Mouse (Mus musculus) heart, embryonic 16.5 days (tissue): ENCODE measurements at regions not wholly inside any gene's neighbourhood (a gene's known extent, or its start where the extent isn't known, plus 50 kb on each side); places are given as distances from the start of the nearest gene placed in this dataset.
A peak's percentile ranks its signal among the peaks of the same experiment; 100 is the strongest.
"Not testable (repeated sequence)": the region's sequence is repeated elsewhere in the genome, so short reads cannot be mapped to it uniquely, and the experiment has no call there.

Source experiments
- ATAC-seq: fragments of 200-750 bp; cut with Nextera tagmentation; replicated peaks from 2 replicates; pipeline ENCODE4 v1.8.0; 2017; ENCODE audit warnings: moderate number of reproducible peaks; ENCODE audit not compliant: insufficient read depth, low FRiP score; ENCODE audit errors: extremely low read depth
- H3K27ac ChIP-seq: fragments of 300-500 bp; sonication (generic); 2 replicates; pipeline ENCODE4 v1.5.1; 2014; ENCODE audit warnings: mild to moderate bottlenecking, low read length, control low read depth, moderate library complexity
- H3K27me3 ChIP-seq: fragments of 300-500 bp; sonication (generic); 2 replicates; pipeline ENCODE4 v1.6.1; 2014; ENCODE audit warnings: low read length, mixed read lengths; ENCODE audit not compliant: control insufficient read depth, insufficient read depth
- H3K36me3 ChIP-seq: fragments of 300-500 bp; sonication (generic); 2 replicates; pipeline ENCODE4 v1.6.1; 2014; ENCODE audit not compliant: control insufficient read depth, insufficient read depth
- H3K4me1 ChIP-seq: fragments of 300-500 bp; sonication (generic); 2 replicates; pipeline ENCODE4 v1.6.1; 2014; ENCODE audit warnings: low read length, mixed read lengths; ENCODE audit not compliant: control insufficient read depth, insufficient read depth
- H3K4me2 ChIP-seq: fragments of 300-500 bp; sonication (generic); 2 replicates; pipeline ENCODE4 v1.6.1; 2014; ENCODE audit warnings: low read depth, mild to moderate bottlenecking, control low read depth, low read length
- H3K4me3 ChIP-seq: fragments of 300-500 bp; sonication (generic); 2 replicates; pipeline ENCODE4 v1.5.1; 2014; ENCODE audit warnings: mild to moderate bottlenecking, control low read depth, low read length
- H3K9ac ChIP-seq: fragments of 300-500 bp; sonication (generic); 2 replicates; pipeline ENCODE4 v1.6.1; 2014; ENCODE audit warnings: low read length, control low read depth
- H3K9me3 ChIP-seq: fragments of 300-500 bp; sonication (generic); replicated peaks from 2 replicates; pipeline ENCODE4 v1.6.1; 2016; ENCODE audit warnings: low read length; ENCODE audit not compliant: control insufficient read depth
- WGBS: fragments of 180-500 bp; shearing (Covaris S2); extraction: QIAGEN DNeasy Blood & Tissue Kit; methylation state at CpG from one replicate; pipeline ENCODE4 v1.1.7; 2014; 5-methylcytosine and 5-hydroxymethylcytosine counted together

DNA sequence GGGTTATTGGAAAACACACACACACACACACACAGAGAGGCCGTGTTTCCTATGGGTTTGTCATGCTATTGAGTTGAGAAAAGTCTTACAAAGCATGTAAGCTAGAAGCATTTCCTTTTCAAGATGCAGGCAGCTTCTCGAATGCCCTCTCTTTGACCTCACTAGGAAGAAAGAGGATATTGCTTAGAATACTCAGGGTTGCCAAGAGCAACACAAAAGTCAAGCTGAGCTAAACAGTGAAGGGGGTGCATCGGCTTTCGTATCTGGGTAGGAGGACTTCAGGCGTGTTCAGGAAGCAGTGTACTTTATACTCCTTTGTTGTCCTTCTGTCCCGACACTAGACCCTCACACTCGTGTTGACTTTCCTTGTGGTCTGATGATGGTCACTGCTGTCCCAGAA, 246.5 kb downstream of the Prex1 start:
- WGBS: 45% methylated on average over 7 of the region's 7 CpGs
- Histone ChIP-seq H3K27me3 (no peaks in the 10 kb centered on the region), H3K4me1 (peaks cover 5% of the 10 kb centered on the region), H3K9me3 (no peaks in the 10 kb centered on the region), H3K36me3 (no peaks in the 10 kb centered on the region), H3K27ac (no peak overlapping the region), H3K9ac (no peak overlapping the region), H3K4me3 (no peak overlapping the region), H3K4me2 (no peak overlapping the region)
- 0 out of 2 replicates have a peak, but pooled peaks have one; percentile 37 for ATAC-seq

GRCm38 (mm10) chr2:166465531-166465930, 248.1 kb downstream of the Prex1 start:
- 65% methylated on average over 5 of the region's 5 CpGs for WGBS
- Histone ChIP-seq H3K27ac (no peak overlapping the region), H3K4me1 (no peaks in the 10 kb centered on the region), H3K9ac (no peak overlapping the region), H3K36me3 (no peaks in the 10 kb centered on the region), H3K9me3 (no peaks in the 10 kb centered on the region), H3K4me2 (no peak overlapping the region), H3K27me3 (no peaks in the 10 kb centered on the region), H3K4me3 (no peak overlapping the region)
- ATAC-seq: no peak

DNA sequence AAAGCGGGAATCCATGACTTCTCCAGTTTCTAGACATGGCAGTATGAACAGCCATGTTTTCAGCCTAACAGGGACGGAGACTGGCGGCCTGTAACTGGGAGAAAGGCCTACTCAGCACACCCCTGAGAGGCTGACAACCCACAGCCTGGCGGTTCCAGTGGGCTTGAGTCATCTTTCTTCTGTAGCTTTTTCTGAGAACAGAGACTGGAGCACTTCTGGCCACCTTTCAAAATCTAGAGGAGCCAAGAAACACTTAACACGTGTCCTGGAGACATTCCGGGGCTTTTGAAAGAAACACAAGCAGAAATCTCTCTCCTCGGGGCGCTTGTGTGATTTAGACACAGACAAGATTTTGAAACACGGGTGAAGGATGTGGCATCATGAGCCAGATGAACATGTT, 250.1 kb downstream of the Prex1 start:
- Histone ChIP-seq H3K27me3 (no peaks in the 10 kb centered on the region), H3K9ac (no peak overlapping the region), H3K4me1 (peaks cover 8% of the 10 kb centered on the region), H3K36me3 (no peaks in the 10 kb centered on the region), H3K9me3 (no peaks in the 10 kb centered on the region), H3K27ac (peak overlapping the region; percentile 23; the same call in 1 of the 2 replicates), H3K4me2 (no peak overlapping the region), H3K4me3 (no peak overlapping the region)
- 64% methylated on average over 9 of the region's 9 CpGs for WGBS
- ATAC-seq: no peak

- ATAC-seq: no peak
- H3K36me3 ChIP-seq: no peaks in the 10 kb centered on the region
- H3K4me3 ChIP-seq: no peak overlapping the region
- H3K27me3 ChIP-seq: no peaks in the 10 kb centered on the region
- no peak overlapping the region for H3K27ac ChIP-seq
- H3K9me3 ChIP-seq: no peaks in the 10 kb centered on the region
- no peak overlapping the region for H3K4me2 ChIP-seq
- peaks cover 12% of the 10 kb centered on the region for H3K4me1 ChIP-seq
- 79% methylated on average over 3 of the region's 3 CpGs for WGBS
- no peak overlapping the region for H3K9ac ChIP-seq
Observed at GRCm38 (mm10) chr2:166461956-166462355, 251.7 kb downstream of the Prex1 start.

GRCm38 (mm10) chr2:166461103-166461502, 252.5 kb downstream of the Prex1 start:
- ATAC-seq: no peak
- 94% methylated on average over 3 of the region's 3 CpGs for WGBS
- Histone ChIP-seq H3K36me3 (no peaks in the 10 kb centered on the region), H3K27ac (no peak overlapping the region), H3K4me3 (no peak overlapping the region), H3K27me3 (no peaks in the 10 kb centered on the region), H3K4me1 (peaks cover 12% of the 10 kb centered on the region), H3K4me2 (no peak overlapping the region), H3K9me3 (no peaks in the 10 kb centered on the region), H3K9ac (no peak overlapping the region)

DNA sequence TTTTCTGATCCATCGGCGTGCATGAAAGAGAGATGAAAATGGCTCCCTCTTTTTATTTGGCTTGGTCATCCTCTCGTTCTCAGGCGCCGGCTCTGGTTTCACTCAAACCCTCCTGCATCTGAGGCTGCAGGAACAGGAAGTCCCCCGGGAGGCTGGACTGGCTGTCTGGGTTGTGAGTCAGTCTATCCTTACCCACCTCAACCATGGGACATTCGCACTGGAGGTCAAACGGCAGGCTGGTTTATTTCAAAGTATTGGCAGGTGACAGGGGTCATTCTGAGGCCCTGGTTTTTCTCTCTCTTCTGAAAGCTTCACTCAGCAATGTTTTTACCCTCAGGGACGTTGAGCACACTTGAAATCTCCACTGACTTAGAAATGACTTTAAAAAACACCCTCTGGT, 253.7 kb downstream of the Prex1 start:
- no peaks in the 10 kb centered on the region for H3K36me3 ChIP-seq
- peak overlapping the region; percentile 13; the same call in 1 of the 2 replicates for H3K4me2 ChIP-seq
- H3K4me1 ChIP-seq: peaks cover 12% of the 10 kb centered on the region
- H3K9me3 ChIP-seq: no peaks in the 10 kb centered on the region
- no peak overlapping the region for H3K4me3 ChIP-seq
- H3K27ac ChIP-seq: peak overlapping the region; percentile 47
- ATAC-seq: peak; percentile 71
- H3K27me3 ChIP-seq: no peaks in the 10 kb centered on the region
- WGBS: 17% methylated on average over 9 of the region's 9 CpGs
- H3K9ac ChIP-seq: peak overlapping the region; percentile 26; the same call in 1 of the 2 replicates

GRCm38 (mm10) chr2:166458953-166459352, 254.7 kb downstream of the Prex1 start:
- Histone ChIP-seq H3K36me3 (no peaks in the 10 kb centered on the region), H3K9ac (no peak overlapping the region), H3K4me1 (peaks cover 12% of the 10 kb centered on the region), H3K4me2 (no peak overlapping the region), H3K9me3 (no peaks in the 10 kb centered on the region), H3K27ac (no peak overlapping the region; the same call in 1 of the 2 replicates), H3K27me3 (no peaks in the 10 kb centered on the region), H3K4me3 (no peak overlapping the region)
- ATAC-seq: no peak
- WGBS: 84% methylated on average over 9 of the region's 9 CpGs

DNA sequence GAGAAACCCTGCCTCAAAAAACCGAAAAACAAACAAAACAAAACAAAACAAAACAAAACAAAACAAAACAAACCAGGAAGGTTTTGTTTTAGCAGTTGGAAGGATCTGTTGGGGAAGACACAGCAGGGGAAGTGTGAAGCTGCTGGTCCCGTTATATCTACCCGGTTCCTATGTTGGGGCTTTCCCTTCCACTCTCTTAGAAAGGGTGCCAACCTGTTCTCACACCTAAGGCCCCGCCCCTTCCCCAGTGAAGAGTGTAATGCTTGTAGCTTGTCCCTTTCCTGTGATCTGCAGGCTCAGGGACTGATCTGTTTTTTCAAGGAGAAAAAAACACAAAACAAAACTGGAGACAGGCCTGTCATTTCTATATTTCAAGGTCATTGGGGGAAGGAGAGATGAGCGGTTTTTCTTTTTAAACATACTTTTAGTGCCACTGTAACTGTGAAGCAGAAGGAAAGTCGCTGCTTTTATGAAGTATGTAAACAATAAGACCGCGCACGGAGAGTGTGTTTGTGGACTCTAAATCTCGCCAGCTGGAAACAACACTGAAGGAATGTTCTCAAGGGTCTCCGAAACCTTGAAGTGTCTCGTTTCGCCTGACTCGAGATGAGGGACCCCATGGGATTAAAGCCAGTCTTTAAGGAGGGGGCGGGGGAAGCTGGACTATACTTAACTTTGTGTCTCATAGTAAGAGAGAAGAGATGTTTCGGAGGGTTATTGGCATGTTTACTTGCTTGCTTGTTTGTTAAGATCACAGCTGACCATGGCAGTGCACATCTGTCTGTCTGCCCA, 256.1 kb downstream of the Prex1 start:
- 63% methylated on average over 16 of the region's 16 CpGs for WGBS
- ATAC-seq: no peak
- no peak overlapping the region for H3K27ac ChIP-seq
- no peaks in the 10 kb centered on the region for H3K36me3 ChIP-seq
- no peak overlapping the region for H3K9ac ChIP-seq
- H3K4me3 ChIP-seq: no peak overlapping the region
- H3K9me3 ChIP-seq: no peaks in the 10 kb centered on the region
- H3K27me3 ChIP-seq: no peaks in the 10 kb centered on the region
- peaks cover 12% of the 10 kb centered on the region for H3K4me1 ChIP-seq
- H3K4me2 ChIP-seq: no peak overlapping the region

- not testable (repeated sequence) for H3K9me3 ChIP-seq, H3K27ac ChIP-seq, H3K4me3 ChIP-seq, H3K4me2 ChIP-seq, ATAC-seq, H3K27me3 ChIP-seq, H3K36me3 ChIP-seq, H3K9ac ChIP-seq
- H3K4me1 ChIP-seq: peaks cover 14% of the 10 kb centered on the region
- WGBS: 68% methylated on average over 2 of the region's 7 CpGs
Observed at GRCm38 (mm10) chr2:166454160-166454888, 259.3 kb downstream of the Prex1 start.
